Mouse (Mus musculus): ENCODE results near the gene Baiap2l1.

GRCm38 (mm10) chr5:144230216-144230615 lies 127.7 kb downstream of the Baiap2l1 start:
- TF ChIP-seq CTCF (IDR thresholded peaks at IDR 0.05; ENCODE audit: low read depth) (no peak), EP300 (optimal IDR thresholded peaks at IDR 0.05) (no peak)
